Mouse (Mus musculus): ENCODE measurements around the gene Sema3e. TPM values are rescaled to one million over a fixed set of nuclear protein-coding genes. Genes with fewer than 3 reads are reported as not detected.

Sema3e gene
- polyA plus RNA-seq, 1 experiment, result 0.14 TPM

GRCm38 (mm10) chr5:14180571-14180970, 155.5 kb downstream of the Sema3e start:
- 92% methylated on average over 10 of the region's 10 CpGs for WGBS
- DNase-seq (ENCODE audit: low read depth, low spot score), result no peak

DNA sequence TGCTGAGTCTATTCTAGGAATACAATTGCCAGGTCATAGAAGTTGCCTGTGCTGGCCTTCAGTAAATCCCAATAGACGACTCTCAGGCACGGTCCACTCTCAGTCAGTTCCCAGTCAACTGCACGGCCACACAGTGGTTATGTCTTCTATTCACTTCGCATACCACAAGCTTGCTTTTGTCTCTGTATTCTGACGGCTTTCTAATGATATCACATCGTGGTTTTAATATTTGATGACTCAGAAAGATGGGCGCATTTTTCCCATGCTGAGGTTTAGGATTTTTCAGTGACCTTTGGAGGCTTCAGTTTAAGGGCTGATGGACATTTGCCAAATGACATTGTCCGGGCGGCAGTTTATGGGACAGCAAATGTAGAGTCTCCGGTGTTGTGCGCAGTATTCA, 157.1 kb downstream of the Sema3e start:
- DNase-seq (ENCODE audit: low read depth, low spot score), result no peak
- 76% methylated on average over 11 of the region's 11 CpGs for WGBS

GRCm38 (mm10) chr5:14195172-14195819, 170.2 kb downstream of the Sema3e start:
- no peak for DNase-seq (ENCODE audit: low read depth, low spot score)
- WGBS, result 70% methylated on average over 6 of the region's 6 CpGs

DNA sequence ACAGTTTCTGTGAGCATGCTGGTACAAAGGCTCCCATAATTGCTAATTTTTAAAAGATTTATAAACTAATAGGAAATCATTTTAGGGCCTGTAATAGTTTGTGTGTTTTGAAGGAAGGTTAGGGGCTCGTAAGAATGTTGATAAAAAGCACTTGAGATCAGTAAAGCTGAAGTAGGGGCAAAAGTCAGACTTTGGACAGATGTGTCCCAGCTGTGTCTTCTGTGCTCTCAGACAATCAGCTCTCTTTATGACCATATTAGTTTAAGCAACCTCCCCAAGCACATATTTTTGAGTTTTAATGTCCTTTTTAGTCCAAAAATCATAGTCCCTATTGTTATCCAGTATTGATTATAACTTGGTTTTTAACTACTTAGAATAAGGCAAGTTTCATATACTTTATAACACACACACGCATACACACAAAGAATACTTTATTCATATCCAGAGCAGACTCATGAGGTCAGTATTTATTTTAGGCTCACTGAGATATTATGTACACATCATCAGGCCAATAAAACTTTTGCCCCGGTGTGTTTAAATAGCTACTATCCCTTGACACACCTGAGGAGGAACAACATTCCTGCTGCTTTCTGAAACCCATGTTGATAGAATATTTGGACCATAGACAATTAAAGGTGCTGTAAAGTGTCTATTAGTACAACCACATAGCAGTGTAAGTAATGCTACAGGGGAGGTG, 173.4 kb downstream of the Sema3e start:
- WGBS, result 21% methylated on average over 3 of the region's 3 CpGs
- no peak for DNase-seq (ENCODE audit: low read depth, low spot score)

DNA sequence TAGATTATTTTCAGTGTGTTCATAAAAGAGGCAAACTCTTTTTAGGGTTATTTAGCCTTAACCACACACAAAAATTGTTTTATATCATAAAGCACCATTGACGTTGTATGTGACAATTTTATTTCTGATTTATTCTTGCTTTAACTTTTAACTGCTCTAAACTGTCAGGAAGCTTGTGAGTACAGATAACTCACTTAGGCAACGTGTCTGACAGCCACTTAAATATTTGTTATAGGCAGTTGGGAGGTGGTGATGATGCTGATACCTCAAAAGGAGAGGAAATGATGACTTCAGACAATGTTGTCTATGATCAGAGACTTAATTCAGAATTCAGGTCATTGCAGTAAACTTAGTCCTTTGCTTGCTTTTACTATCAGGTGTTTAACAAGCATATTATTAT, 181.7 kb downstream of the Sema3e start:
- 57% methylated on average over 2 of the region's 2 CpGs for WGBS
- no peak for DNase-seq (ENCODE audit: low read depth, low spot score)

- DNase-seq (ENCODE audit: low read depth, low spot score), result no peak
- WGBS, result 33% methylated on average over 3 of the region's 3 CpGs
Measured at GRCm38 (mm10) chr5:14209962-14210361, 184.9 kb downstream of the Sema3e start.

GRCm38 (mm10) chr5:14216211-14216610, 191.1 kb downstream of the Sema3e start:
- WGBS, result 51% methylated on average over 7 of the region's 7 CpGs
- DNase-seq (ENCODE audit: low read depth, low spot score), result no peak

DNA sequence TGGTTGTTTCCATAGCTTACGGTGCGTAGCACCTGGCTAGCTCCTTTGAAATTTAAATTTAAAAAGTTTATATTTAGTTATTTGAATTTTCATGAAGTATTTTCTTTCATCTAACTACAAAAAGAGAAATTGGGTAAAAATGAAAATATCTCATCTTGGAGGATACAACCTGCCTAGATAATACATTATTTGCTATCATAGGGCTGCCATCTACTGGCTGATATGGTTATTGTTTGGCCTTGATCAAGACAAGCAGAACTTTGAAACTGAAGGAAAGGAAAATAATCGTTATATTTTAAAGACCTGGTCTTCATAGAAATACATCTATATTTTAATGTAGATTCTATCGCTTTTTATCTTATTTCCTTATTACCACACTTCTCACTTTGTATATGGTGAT, 193.6 kb downstream of the Sema3e start:
- WGBS, result 67% methylated on average over 4 of the region's 4 CpGs
- DNase-seq (ENCODE audit: low read depth, low spot score), result peak; percentile 6

DNA sequence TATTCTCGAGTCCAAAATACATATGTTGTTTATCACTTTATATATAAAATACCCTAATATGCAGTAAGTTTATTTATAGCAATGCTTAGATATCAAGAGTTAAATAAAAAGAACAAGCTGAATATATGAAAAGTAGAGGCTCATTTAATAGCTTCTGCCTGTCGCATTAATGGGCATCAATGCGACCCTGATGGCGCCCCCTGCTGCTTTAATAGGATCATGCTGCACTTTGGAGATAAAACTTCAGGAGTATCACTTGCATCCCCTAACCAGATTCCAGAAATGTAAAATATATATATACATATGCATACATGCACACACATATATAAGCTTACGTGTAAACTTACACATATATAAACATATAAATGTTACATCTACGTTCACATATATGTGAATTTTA, 199.4 kb downstream of the Sema3e start:
- WGBS, result 83% methylated on average over 6 of the region's 6 CpGs
- DNase-seq (ENCODE audit: low read depth, low spot score), result no peak

GRCm38 (mm10) chr5:14231027-14231426, 206.0 kb downstream of the Sema3e start:
- no peak for DNase-seq (ENCODE audit: low read depth, low spot score)
- WGBS, result 61% methylated on average over 3 of the region's 3 CpGs

DNA sequence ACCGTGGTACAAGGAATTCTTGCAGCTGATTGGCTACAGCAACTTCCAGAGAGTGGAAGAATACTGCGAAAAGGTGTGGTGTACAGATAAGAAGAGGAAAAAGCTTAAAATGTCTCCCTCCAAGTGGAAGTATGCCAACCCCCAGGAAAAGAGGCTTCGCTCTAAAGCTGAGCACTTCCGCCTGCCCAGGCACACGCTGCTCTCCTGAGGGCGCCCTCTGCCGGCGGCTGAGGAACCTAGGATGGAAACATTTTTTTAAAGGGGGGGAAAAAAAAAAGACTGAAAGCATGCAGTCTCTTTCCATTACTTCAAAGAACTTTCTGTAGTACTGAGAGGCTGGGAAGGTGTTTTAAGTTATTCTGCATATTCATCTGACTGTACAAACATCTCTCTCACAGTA, 227.5 kb downstream of the Sema3e start:
- 45% methylated on average over 8 of the region's 8 CpGs for WGBS
- no peak for DNase-seq (ENCODE audit: low read depth, low spot score)

DNA sequence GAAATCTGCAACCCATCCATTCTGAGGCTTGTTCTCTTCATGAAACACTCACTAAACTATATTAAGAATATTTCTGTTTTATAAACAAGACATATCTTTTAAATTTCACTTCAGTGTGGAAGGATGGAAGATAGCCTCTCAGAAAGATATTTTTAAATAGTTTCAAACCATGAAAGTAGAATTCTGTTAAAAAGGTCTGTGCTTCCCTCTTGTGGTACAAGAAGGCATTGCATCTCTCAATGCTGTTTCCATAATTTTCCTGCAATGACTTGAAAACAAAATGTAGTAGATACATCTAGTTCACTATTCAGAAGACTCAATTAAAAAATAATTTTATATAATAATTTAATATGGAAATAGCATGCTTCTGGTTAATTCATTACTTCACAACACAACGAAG, 228.3 kb downstream of the Sema3e start:
- 67% methylated on average over 1 of the region's 1 CpGs for WGBS
- DNase-seq (ENCODE audit: low read depth, low spot score), result no peak

DNA sequence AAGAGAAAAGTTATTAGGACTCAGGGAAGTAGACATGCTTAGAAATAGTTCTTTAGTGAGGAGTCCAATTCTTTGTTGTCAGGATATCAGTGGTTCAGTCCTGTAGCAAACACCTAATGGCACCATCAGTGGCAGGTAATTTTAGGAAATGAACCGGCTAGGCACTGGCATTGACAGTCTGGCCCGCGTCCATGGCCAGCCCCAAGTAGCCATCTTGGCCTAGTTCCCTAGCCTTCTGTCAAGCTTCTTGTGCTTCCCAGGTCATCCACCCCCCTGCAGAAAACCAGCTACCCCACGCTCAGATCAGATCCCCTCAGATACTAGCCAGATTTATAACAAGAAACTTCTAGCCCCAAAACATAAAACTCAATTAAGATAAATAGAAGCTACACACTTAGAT, 235.1 kb downstream of the Sema3e start:
- no peak for DNase-seq (ENCODE audit: low read depth, low spot score)
- WGBS, result 93% methylated on average over 4 of the region's 4 CpGs

DNA sequence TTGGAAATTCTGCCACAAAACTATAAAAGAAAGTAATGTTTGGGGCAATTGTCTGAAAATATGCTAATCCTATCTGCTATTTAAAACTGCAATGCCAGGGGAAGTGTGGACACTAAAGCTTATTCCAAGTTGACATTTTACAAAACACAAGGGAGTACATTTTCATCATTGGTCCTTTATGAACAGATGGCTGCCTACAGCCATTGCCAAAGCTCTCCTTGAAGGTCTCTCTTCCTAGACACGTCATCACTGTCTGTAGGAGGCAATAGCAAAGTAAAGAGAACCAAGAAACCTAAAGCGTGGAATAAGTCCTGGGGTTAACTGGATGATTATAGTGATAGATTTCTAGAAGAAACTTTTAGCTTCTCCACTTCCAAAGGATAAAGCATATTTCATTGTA, 242.3 kb downstream of the Sema3e start:
- DNase-seq (ENCODE audit: low read depth, low spot score), result no peak
- WGBS, result 58% methylated on average over 2 of the region's 2 CpGs

Other genes with a start within 250 kb of the Sema3e start
- gene Speer3, start 233.7 kb upstream of the Sema3e start, polyA plus RNA-seq (2012; rRNA removed), result not detected in 2 replicates

All from large intestine, adult 2 months (tissue).